Mouse (Mus musculus) stomach, postnatal 0 days (tissue): ENCODE data around the gene Dtnbp1.

Experiments
- CTCF ChIP-seq: IDR thresholded peaks from 2 replicates; pipeline ENCODE4 v1.5.1; 2016; ENCODE audit warnings: antibody characterized with exemption, low read depth, mild to moderate bottlenecking, moderate library complexity
- EP300 ChIP-seq: optimal IDR thresholded peaks from 2 replicates; pipeline ENCODE3; 2016; ENCODE audit warnings: antibody characterized with exemption

DNA sequence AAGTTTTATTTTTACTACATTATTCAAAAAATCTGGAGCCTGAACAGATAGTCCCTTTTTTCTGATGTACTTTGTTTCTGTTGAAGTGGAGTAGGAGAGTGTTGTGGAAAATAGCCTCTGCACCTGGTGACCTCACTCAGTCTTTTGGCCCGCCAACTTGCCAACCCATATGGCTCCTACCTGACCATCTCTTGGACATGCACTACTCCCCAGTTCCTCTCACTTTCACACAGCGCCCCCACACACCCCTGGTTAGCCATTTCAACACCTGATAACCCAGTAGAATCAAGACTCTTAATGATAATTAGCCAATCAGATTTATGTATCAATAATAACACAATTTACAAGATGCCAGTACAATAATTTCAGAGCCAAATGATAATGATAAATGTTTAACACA lies 115.7 kb downstream of the Dtnbp1 start:
- TF ChIP-seq EP300: no peak
- no peak for TF ChIP-seq CTCF
